Mouse (Mus musculus) hematopoietic stem cell, adult 5-6 weeks (primary cell): ENCODE data around the gene Gng5. TPM values are rescaled to one million over a fixed set of nuclear protein-coding genes. Genes with fewer than 3 reads are reported as not detected.
A peak's percentile ranks its signal among the peaks of the same experiment; 100 is the strongest.

Source experiments
- ATAC-seq, 2 experiments: fragments of 125-278 bp in 1 of 2; replicated peaks in 1 of 2; 2 replicates each; pipeline ENCODE4 v1.8.0; 2016 to 2017; ENCODE audit warnings: inconsistent platforms in 2 of 2, mild to moderate bottlenecking in 2 of 2, moderate number of reproducible peaks in 2 of 2, low read depth in 1 of 2, moderate TSS enrichment in 1 of 2; ENCODE audit not compliant: low FRiP score in 2 of 2, poor library complexity in 2 of 2, severe bottlenecking in 2 of 2, insufficient read depth in 1 of 2, low TSS enrichment in 1 of 2
- total RNA-seq: library from RNA; stranded (forward); fragments of 172-1452, 232-1000 nt; gene quantifications from 2 replicates; pipeline ENCODE4 v1.2.3, GENCODE M21; 2017

Gene Gng5
- 135 and 143 TPM in 2 replicates for total RNA-seq

DNA sequence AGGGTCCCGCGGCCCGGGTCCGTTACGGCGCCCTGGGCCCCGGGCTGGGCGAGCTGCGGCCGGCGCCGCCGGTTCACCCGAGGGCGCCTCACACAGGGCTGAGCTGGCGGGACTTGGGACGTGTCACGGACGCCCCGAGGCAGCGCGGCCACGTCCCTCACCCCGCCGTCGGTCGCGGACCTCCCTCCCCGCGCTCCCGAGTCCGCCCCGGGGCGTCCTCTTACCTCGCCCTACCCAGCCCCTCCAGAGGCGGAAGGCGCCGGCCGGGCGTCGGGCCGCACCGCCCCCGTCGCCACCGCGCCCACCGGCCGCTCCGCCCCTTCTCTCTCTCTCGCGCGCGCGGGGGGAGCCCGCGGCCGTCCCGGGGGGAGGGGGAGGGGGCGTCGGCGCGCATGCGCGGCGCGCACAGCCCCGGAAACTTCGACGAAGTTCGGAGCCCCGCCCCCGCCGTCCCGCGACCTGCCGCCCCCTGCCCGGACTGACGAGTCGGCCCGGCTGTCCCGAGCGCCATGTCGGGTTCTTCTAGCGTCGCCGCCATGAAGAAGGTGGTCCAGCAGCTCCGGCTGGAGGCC is at the start of gene Gng5, which contains the start of gene Spata1:
Gene Gng5, plus strand, starts transcription at position 377 of the 572 bp plus-strand sequence.
Gene Spata1, minus strand, starts transcription at position 323 of the 572 bp plus-strand sequence.
- peak; percentile 62 to 75 for ATAC-seq

DNA sequence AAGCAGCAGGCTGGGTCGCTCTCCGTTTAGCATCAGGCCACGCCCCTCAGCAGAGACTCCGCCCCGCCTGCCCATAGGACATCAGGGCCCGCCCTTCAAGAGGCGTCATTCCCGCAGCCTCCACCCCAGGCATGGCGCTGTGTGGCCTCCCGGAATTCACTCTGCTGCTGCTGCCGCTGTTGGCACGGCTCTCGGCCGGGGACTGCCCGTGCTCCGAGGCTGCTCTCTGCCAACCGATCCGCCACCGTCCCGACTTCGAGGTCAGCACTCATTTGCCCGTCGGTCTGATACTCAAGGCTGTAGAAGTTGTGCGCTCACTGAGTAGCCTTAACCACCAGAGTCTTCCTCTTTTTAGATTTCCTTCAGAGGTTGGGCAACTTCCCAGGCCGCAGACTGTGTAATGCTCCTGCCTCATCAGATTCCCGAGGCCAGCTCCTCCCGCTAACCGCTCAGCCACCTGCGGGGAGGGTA is 49.2 kb upstream of the Gng5 start:
- ATAC-seq, result peak; percentile 97

DNA sequence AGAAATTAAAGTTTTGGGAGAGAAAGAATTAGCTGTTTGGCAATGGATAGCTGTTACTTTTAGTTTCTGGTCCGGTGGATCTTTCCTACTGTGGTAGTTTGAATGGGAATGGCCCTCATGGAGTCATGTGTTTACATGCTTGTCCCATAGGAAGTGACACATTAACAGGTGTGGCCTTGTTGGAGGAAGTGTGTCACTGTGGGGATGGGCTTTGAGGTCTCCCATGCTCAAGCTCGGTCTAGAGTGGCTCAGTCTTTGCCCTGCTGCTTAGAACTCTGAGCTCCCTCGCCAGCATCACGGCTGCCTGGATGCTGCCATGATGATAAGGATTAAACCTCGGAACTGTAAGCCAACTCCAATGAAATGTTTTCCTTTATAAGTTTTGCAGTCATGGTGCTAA is 48.2 kb upstream of the Gng5 start:
- ATAC-seq, result no peak

DNA sequence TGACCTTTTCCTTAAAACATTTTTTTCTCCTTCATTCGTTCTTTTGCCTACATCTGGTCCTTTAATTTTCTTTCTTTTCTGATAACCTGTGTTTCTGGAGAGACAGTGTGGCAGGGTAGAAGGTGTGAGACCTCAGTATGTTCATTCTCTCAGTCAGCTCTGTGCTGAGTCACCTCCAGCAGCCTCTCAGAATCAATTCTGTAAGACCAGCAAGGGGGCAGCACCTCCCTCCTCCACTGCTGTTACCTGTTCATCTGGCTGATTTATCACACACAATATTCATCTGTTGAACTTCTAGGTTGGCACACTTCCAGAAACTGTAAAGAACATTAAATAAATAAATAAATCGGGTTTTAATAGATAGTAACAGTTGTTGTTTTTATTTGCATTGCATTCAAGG is 36.7 kb upstream of the Gng5 start:
- no peak for ATAC-seq

DNA sequence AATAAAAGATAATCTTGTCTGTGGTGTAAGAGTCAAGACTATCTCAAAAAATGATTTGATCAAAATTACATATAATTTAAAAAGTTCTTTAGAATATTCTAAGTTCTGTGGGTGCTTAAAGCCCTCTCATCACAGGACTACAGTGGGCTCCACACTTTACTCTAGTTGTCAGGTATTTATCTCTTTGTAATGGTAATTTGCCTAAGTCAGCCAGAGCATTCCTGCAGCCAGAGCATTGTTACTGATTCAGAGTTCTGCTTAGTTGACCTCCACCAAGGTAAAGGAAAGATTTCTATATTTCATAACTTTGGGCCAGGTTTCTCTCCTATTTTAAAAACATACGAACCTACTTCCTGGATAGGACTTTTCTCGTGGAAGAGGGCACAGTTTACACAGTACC is 30.4 kb upstream of the Gng5 start:
- no peak for ATAC-seq

DNA sequence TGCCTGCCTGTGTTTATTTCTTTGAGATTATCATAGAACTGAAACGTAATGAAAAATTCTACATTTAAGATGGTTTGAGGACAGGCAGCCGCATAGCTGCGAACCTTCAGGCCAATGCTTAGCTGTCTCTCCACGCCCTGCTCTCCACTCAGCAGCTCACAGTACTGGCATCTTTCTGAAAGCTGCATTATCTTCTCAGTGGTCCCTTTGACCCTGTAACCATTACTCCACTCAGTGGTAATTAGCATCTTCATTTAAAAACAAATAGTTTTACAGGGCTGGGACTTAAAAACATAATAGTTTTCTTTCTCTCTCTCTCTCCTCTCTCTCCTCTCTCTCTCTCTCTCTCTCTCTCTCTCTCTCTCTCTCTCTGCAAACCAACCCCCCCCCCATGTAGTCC is 26.9 kb upstream of the Gng5 start:
- no peak for ATAC-seq

DNA sequence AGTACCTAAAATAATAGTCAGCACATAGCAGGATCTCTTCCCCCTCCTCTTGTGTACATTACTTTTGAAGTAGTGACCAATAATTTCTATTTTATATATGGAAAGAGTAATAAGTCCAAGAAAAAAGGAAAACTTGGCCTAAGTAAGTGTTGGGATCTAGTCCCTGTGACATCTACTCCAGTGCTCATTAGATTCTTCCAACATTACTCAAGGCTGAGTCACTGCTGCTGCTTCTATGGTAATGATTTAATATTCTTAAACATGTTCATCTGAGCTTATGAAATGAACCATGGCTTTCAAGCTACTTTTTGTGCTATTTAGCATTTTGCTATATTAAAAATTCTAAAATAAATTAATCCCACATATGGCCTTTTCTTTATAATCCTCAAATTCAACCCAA is 25.9 kb upstream of the Gng5 start:
- no peak for ATAC-seq

DNA sequence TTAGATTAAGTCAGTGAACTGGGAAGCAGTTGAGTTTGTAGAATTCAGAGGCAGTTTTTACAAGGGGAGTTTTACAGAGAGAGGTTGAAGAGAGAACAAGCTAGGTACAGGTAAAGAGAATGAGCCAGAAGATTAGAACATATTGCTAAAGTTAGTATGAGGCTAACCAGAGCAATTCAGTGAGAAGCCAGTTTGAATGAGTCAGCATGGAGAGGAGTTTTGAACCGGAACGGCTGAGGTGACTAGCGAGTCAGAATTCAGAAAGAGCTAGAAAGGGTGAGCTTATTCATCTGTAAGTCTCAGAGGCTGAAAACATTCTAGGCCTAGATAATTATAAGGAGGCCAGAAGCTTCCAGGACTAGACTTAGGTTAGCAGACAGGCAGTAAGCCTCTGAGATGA is 25.2 kb upstream of the Gng5 start:
- no peak for ATAC-seq

DNA sequence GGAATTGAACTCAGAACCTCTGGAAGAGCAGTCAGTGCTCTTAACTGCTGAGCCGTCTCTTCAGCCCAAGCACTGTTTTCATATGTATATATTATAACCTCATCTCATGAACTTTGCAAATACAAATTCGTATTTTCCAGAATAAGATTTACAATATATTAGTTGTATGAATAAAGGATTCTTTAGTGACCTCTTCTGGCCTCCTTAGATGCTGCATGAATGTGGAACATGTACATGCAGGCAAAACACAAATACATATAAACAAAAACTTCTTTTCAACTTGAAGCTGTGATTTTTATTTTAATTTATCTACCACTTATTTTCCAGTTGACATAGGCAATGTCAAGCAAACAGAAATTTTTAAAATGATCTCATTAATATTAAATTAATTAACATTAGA is 17.6 kb upstream of the Gng5 start:
- ATAC-seq, result no peak

DNA sequence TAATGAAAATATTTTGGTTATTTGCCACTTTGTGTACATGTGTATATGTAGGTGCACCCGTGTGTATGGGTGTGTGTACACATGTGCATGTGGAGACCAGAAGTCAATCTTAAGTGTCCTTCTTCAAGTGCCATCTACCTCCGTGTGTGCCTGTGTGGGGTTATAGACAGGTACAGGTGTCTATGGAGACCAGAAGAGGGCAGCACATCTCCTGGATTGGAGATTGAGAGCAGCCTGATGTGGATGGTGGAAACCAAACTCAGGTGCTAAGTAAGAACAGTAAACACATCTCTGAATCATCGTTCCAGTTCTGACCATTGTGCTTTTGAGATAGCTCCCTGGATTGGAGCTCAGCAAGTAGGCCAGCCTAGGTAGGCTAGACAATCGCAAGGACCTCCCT is 13.1 kb upstream of the Gng5 start:
- no peak for ATAC-seq

DNA sequence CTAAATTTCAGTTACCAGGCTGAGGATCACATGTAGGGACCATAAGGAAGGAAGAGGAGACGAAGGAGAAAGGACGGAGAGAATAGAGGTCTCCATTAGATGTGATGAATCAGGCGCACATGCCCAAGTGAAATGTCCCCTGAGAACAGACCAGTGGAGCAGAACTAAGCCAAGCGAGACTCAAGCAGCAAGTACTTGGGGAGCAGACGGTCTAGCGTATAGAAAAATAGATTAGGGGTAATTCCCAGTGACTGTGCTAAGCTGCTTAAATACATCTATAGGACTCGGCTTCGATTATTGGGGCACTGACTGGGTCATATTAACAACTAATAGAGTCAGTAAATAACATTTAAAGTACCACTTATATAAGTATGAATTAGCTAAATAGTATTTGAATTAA is 4.7 kb upstream of the Gng5 start:
- no peak for ATAC-seq

DNA sequence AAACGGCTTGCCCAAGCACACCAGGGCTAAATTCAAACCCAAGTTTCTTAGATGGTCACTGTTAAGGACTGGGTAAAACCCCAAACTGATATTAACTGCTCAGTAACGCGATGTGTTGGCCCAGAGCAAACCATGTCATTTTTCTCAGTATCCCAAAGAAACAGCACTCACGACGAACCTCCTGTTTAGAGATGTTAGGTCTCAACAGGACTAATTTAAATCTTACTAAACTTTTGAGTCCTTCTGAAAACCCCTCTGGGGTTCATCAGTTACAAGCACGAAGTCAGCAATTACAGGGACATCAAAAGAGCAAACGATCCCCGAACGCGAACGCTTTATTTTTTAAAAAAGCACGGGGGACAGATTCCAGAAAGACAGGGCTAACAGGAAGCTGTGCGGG is 618 bp upstream of the Gng5 start:
- ATAC-seq, result no peak

DNA sequence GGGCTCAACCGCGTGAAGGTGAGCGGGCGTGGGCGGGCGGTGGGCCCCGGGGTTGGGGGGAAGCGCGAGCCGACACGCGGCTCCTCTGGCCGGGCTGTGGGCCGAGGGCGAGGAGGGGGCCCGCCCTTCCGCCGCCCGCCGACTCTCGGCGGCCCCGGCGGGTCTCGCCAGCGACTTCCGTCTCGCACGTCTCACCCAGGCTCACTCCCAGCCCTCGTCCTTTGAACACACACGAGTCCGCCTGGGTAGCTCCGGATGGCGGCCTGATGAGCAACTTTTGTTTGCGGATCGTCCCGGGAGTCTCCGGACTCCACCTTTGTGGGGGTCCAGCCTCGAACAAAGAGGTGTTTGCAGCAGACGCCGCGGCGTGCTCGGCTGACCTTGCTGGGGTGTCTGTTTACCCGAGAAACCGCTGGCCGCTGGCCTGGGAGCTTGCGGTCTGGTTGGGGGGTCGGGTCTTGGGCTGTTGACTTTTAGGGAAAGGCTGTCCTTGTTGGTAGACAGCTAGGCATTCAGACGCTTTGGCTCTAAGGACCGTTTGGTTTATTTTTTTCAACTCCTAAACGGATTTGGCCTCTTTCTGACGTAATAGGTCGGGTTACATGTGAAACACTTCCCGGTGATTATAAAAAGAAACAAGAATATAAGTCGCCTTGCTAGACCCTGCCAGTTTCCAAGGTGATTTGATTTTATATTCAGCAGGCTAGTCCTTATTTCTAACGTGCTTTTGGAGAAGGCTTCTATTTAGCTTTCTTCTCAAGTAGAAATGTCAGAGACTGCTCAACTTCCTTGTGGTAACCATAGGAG is 599 bp downstream of the Gng5 start:
- peak; percentile 30 to 50 for ATAC-seq

DNA sequence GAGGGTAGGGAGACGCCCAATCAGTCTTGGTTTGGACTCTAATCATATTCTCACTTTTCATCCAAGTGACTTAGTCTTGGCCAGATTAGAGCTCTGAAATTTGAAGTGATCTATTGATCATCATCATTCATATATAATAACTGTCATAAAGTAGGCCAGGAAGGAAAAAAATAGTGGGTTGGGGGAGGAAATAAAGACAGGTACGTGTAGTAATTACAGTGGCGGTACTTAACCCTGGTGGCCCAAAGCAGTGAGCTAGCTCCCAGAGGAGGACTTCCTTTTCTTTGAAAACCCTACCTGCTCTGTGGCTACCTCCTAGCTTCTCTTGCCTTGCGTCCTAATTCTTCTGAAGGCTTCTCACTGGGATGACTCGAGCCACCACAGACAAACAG is 1.2 kb downstream of the Gng5 start:
- peak in 1 of 2 experiments; percentile 30; a peak in 2 of 4 replicates for ATAC-seq

DNA sequence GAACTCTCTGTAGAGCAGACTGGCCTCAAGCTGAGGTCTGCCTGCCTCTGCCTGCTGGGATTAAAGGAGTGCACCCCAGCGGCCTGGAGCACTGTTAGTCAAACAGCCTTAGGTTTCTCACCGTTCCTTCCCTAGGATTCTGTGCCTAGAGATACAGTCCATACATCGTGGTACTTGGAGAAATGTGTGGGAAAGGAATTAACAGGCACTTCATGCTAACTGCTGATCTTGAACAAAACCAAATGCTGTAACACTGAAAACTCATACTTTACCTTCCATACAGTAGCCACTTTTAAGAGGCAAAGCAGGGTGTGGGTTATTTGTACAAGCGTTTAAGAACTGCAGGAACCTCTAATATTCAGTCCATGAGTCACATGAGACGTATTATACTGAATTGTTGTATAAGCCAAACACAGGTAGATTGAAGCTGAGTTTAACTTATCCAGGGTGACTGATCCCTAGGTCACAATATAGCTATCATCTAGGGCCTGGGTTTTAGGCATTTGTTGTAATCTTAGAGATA is 2.1 kb downstream of the Gng5 start:
- ATAC-seq, result no peak

DNA sequence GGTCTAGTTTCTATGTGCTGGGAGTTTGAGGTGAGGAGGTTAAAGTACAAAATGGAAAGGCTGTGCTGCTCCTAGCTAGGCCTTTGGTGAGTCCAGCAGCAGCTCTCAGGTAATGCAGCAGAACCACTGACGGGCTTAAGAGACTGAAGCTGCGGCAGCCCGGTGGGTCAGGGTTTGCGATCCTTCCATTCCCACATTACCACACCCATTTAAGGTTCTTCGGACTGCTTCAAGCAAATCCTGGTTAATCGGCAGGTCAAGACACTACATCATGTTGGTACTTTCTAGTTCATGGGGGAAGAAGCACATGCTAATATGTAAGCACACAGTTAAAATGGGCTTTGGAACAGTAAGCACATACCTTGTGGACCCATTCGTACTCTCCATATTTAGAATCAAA is 7.1 kb downstream of the Gng5 start:
- ATAC-seq, result no peak

DNA sequence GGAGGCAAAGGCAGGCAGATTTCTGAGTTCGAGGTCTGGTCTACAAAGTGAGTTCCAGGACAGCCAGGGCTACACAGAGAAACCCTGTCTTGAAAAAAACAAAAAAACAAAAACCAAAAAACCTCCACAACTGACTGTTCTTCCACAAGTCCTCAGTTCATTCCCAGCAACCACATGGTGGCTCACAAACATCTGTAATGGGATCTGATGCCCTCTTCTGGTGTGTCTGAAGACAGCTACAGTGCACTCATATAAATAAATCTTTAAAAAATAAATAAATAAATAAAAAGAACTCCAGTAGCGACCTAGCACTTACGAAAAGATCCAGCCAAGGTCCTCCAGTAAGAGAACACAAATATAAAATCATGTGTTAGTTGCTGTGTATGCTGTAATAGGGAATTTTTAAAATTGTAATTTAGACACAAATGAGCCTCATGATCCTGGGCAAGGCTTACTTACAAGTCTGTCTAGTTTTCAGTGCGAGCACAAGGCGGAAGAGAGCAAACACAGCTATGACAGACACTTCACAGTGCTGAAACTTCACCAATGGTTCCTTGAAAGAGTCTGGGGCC is 20.7 kb downstream of the Gng5 start:
- no peak for ATAC-seq
